Mouse (Mus musculus) brain, embryonic 18.5 days (tissue): ENCODE data around the gene Olfr1465.

Experiments
- DNase-seq: peaks from one replicate; pipeline ENCODE4 v3.0.0-alpha.2; 2012; ENCODE audit warnings: low read depth, low spot score

The Olfr1465 gene

GRCm38 (mm10) chr19:13315441-13315840 lies at the start of gene Olfr1465:
Olfr1465 (minus strand) TSS chr19:13315541.
- no peak for DNase-seq

- no peak for DNase-seq
Measured at GRCm38 (mm10) chr19:13361936-13362335, 46.6 kb upstream of the Olfr1465 start, which contains the start of gene Olfr1467. Olfr1467 (plus strand) TSS chr19:13362236.

- DNase-seq: no peak
Measured at GRCm38 (mm10) chr19:13338562-13338961, 23.2 kb upstream of the Olfr1465 start, which contains the start of gene Olfr1466. Olfr1466 (plus strand) TSS chr19:13338862.
